Mouse (Mus musculus): Measurements from ENCODE around the gene Rnf135.

DNA sequence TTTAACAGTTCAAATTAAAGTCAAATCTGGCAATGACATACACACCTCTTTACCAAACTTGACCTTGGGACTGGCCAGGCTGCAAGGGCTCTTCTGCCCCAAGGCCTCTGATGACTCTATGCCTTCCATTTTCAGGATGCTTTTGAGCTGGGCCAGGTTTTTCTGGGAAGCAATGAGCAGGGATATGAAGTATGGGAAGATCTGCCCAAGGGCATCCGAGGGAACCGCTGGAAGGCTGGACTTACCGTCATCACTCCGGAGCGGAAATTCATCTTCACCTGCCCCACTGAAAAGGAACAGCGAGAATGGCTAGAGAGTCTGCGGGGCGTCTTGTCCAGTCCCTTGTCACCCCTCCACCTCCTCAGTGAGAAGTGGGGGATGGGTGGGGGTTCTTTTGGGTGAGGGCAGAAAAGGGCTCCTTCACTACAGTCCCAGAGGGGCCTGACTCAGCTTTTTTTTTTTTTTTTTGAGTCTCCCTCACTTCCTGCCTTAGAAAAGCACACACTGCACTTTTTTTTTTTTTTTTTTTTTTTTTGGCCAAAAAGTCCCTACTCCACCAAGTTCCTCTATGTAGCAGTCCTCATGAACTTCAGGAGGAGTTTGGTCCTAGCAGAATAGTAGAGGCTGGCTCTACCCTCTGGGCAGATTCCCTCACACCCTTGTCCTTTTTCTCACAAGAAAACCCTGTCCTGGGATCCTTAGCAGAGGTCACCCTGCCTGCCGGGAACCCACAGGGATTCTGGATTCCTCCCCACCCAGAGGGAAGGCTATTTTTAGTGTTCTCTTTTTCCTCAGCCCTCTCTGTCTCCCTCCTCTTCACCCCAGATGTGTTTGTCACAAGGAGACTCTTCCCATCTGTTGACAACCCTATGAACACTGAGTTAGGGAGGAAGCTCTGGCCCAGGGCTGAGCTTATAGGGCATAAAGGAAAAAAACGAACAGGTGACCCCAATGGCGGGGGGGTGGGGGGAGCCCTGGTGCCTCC lies 6.4 kb upstream of the Rnf135 start:
- TF ChIP-seq UBTF (IDR thresholded peaks at IDR 0.05; ENCODE audit: low read depth, low read length): no peak
- TF ChIP-seq POLR2A (IDR thresholded peaks at IDR 0.05; ENCODE audit: low read depth, low read length): no peak
- no peak for TF ChIP-seq CTCF (conservative IDR thresholded peaks at IDR 0.05 in 1 of 2, IDR thresholded peaks at IDR 0.05 in 1 of 2; ENCODE audit: low read depth in 2 of 2, low read length in 2 of 2)
- TF ChIP-seq EP300 (IDR thresholded peaks at IDR 0.05; ENCODE audit: low read length): peak; percentile 53
- no peak for TF ChIP-seq MAX (IDR thresholded peaks at IDR 0.05; ENCODE audit: low read length)
- no peak for TF ChIP-seq GABPA (IDR thresholded peaks at IDR 0.05; ENCODE audit: insufficient replicate concordance, low read depth, low read length)
- no peak for TF ChIP-seq SIN3A (IDR thresholded peaks at IDR 0.05; ENCODE audit: low read length)

Measured in CH12.LX (cell line).